Mouse (Mus musculus): ENCODE results near the gene Rbbp5. TPM values are rescaled to one million over a fixed set of nuclear protein-coding genes. Genes with fewer than 3 reads are reported as not detected.
"Not testable (repeated sequence)": the region's sequence is repeated elsewhere in the genome, so short reads cannot be mapped to it uniquely, and the experiment has no call there.

Rbbp5 gene
- polyA plus RNA-seq, 2 experiments = 37.4 to 43.6 TPM

GRCm38 (mm10) chr1:132464651-132465050 is 12.5 kb upstream of the Rbbp5 start:
- ATAC-seq (ENCODE audit: low FRiP score, low read depth) (no peak), DNase-seq (ENCODE audit: low spot score) (peak; percentile 23)
- Histone ChIP-seq H3K4me1 (ENCODE audit: control insufficient read depth, insufficient read depth, low read length) (no peaks in the 10 kb centered on the region), H3K9ac (ENCODE audit: low read depth, low read length, severe bottlenecking) (no peak overlapping the region), H3K27ac (replicated peaks; ENCODE audit: low read depth, low read length) (no peak overlapping the region), H3K27me3 (ENCODE audit: control insufficient read depth, insufficient read depth, low read length) (no peaks in the 10 kb centered on the region), H3K36me3 (ENCODE audit: control insufficient read depth, insufficient read depth, low read length) (peaks cover 59% of the 10 kb centered on the region), H3K4me2 (replicated peaks; ENCODE audit: low read depth, low read length, severe bottlenecking) (no peak overlapping the region), H3K4me3 (replicated peaks; ENCODE audit: low read length) (no peak overlapping the region), H3K9me3 (ENCODE audit: control insufficient read depth, low read length) (no peaks in the 10 kb centered on the region)
- 50% methylated on average over 5 of the region's 5 CpGs for WGBS
- no peak for TF ChIP-seq POLR2A (IDR thresholded peaks at IDR 0.05; ENCODE audit: borderline replicate concordance, extremely low read depth, insufficient read depth, insufficient read length)

- H3K9me3 ChIP-seq (ENCODE audit: control insufficient read depth, low read length) = no peaks in the 10 kb centered on the region
- H3K36me3 ChIP-seq (ENCODE audit: control insufficient read depth, insufficient read depth, low read length) = peaks cover 26% of the 10 kb centered on the region
- TF ChIP-seq POLR2A (IDR thresholded peaks at IDR 0.05; ENCODE audit: borderline replicate concordance, extremely low read depth, insufficient read depth, insufficient read length) = no peak
- H3K27ac ChIP-seq (replicated peaks; ENCODE audit: low read depth, low read length) = no peak overlapping the region
- H3K27me3 ChIP-seq (ENCODE audit: control insufficient read depth, insufficient read depth, low read length) = no peaks in the 10 kb centered on the region
- ATAC-seq (ENCODE audit: low FRiP score, low read depth) (no peak), DNase-seq (ENCODE audit: low spot score) (no peak)
- no peaks in the 10 kb centered on the region for H3K4me1 ChIP-seq (ENCODE audit: control insufficient read depth, insufficient read depth, low read length)
- H3K4me2 ChIP-seq (replicated peaks; ENCODE audit: low read depth, low read length, severe bottlenecking) = no peak overlapping the region
- no peak overlapping the region for H3K4me3 ChIP-seq (replicated peaks; ENCODE audit: low read length)
- no peak overlapping the region for H3K9ac ChIP-seq (ENCODE audit: low read depth, low read length, severe bottlenecking)
Measured at GRCm38 (mm10) chr1:132468926-132469325, 8.2 kb upstream of the Rbbp5 start.

- H3K27me3 ChIP-seq (ENCODE audit: control insufficient read depth, insufficient read depth, low read length) = no peaks in the 10 kb centered on the region
- no peak overlapping the region for H3K4me2 ChIP-seq (replicated peaks; ENCODE audit: low read depth, low read length, severe bottlenecking)
- no peak overlapping the region for H3K4me3 ChIP-seq (replicated peaks; ENCODE audit: low read length)
- no peak overlapping the region for H3K9ac ChIP-seq (ENCODE audit: low read depth, low read length, severe bottlenecking)
- ATAC-seq (ENCODE audit: low FRiP score, low read depth) = no peak
- H3K27ac ChIP-seq (replicated peaks; ENCODE audit: low read depth, low read length) = no peak overlapping the region
- no peak for TF ChIP-seq POLR2A (IDR thresholded peaks at IDR 0.05; ENCODE audit: borderline replicate concordance, extremely low read depth, insufficient read depth, insufficient read length)
- WGBS = 93% methylated on average over 7 of the region's 7 CpGs
- peaks cover 20% of the 10 kb centered on the region for H3K36me3 ChIP-seq (ENCODE audit: control insufficient read depth, insufficient read depth, low read length)
- H3K9me3 ChIP-seq (ENCODE audit: control insufficient read depth, low read length) = no peaks in the 10 kb centered on the region
- DNase-seq (ENCODE audit: low spot score) = no peak
- H3K4me1 ChIP-seq (ENCODE audit: control insufficient read depth, insufficient read depth, low read length) = no peaks in the 10 kb centered on the region
Measured at GRCm38 (mm10) chr1:132469519-132469918, 7.6 kb upstream of the Rbbp5 start.

DNA sequence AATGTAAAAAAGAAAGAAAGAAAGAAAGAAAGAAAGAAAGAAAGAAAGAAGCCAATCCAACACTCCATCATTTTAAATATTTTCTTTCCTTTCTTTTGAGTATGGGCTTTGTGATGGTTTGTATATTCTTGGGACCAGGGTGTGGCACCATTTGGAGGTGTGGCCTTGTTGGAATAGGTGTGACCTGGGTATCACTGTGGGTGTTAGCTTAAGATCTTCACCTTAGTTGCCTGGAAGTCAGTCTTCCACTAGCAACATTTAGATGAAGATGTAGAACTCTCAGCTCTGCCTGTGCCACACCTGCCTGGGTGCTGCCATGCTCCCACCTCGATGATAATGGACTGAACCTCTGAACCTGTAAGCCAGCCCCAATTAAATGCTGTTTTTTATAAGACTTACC is 7.1 kb upstream of the Rbbp5 start:
- WGBS = 96% methylated on average over 1 of the region's 1 CpGs
- not testable (repeated sequence) for ATAC-seq (ENCODE audit: low FRiP score, low read depth); DNase-seq (ENCODE audit: low spot score)

DNA sequence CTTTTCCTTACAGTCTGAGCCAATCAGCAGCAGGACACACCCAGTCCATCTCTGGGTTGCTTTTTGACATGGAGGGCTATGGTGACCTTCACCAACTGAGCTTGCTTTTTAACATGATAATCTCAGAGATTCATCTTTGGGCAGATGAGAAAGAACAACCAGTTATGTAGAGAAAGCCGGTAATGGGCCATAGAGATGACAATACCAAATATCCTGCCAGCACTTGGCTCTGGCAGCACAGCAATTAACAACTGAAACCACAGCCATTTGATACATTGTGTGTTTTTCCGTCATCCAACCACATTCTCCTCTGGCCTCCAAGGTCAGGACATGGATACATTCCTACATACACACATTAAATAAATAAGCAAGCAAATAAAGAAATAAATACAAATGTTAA is 6.1 kb upstream of the Rbbp5 start:
- H3K27me3 ChIP-seq (ENCODE audit: control insufficient read depth, insufficient read depth, low read length) = no peaks in the 10 kb centered on the region
- H3K4me2 ChIP-seq (replicated peaks; ENCODE audit: low read depth, low read length, severe bottlenecking) = no peak overlapping the region
- TF ChIP-seq POLR2A (IDR thresholded peaks at IDR 0.05; ENCODE audit: borderline replicate concordance, extremely low read depth, insufficient read depth, insufficient read length) = no peak
- ATAC-seq (ENCODE audit: low FRiP score, low read depth) = no peak
- DNase-seq (ENCODE audit: low spot score) = no peak
- no peak overlapping the region for H3K9ac ChIP-seq (ENCODE audit: low read depth, low read length, severe bottlenecking)
- no peak overlapping the region for H3K27ac ChIP-seq (replicated peaks; ENCODE audit: low read depth, low read length)
- WGBS = 88% methylated on average over 2 of the region's 2 CpGs
- no peaks in the 10 kb centered on the region for H3K4me1 ChIP-seq (ENCODE audit: control insufficient read depth, insufficient read depth, low read length)
- no peak overlapping the region for H3K4me3 ChIP-seq (replicated peaks; ENCODE audit: low read length)
- no peaks in the 10 kb centered on the region for H3K9me3 ChIP-seq (ENCODE audit: control insufficient read depth, low read length)
- peaks cover 11% of the 10 kb centered on the region; the same call in 1 of the 2 replicates for H3K36me3 ChIP-seq (ENCODE audit: control insufficient read depth, insufficient read depth, low read length)

More for the DNA sequence above, 7.1 kb upstream of the Rbbp5 start:
- not testable (repeated sequence) for H3K9me3 ChIP-seq (ENCODE audit: control insufficient read depth, low read length); H3K4me2 ChIP-seq (replicated peaks; ENCODE audit: low read depth, low read length, severe bottlenecking); H3K27ac ChIP-seq (replicated peaks; ENCODE audit: low read depth, low read length); H3K4me1 ChIP-seq (ENCODE audit: control insufficient read depth, insufficient read depth, low read length); H3K27me3 ChIP-seq (ENCODE audit: control insufficient read depth, insufficient read depth, low read length); H3K4me3 ChIP-seq (replicated peaks; ENCODE audit: low read length); H3K9ac ChIP-seq (ENCODE audit: low read depth, low read length, severe bottlenecking)
- H3K36me3 ChIP-seq (ENCODE audit: control insufficient read depth, insufficient read depth, low read length) = peaks cover 15% of the 10 kb centered on the region; the same call in 1 of the 2 replicates

DNA sequence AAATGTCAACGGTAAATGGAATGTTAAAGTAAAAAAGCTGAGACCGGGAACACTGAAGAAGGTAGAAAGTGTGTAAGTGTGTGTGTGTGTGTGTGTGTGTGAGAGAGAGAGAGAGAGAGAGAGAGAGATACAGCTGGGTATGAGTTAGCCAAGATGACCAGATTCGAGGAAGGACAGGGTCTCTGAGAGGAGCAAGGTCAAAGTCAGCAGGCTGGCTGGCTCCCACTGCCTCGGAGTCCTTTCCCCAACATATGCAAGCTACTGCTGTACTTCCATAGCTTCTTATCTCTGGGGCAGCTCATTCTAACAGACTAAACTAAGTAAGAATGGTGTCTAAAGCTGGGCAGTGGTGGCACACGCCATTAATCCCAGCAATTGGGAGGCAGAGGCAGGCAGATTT is 5.7 kb upstream of the Rbbp5 start:
- 83% methylated on average over 5 of the region's 5 CpGs for WGBS
- DNase-seq (ENCODE audit: low spot score) = no peak

More for the DNA sequence above, 5.7 kb upstream of the Rbbp5 start:
- no peak overlapping the region for H3K4me2 ChIP-seq (replicated peaks; ENCODE audit: low read depth, low read length, severe bottlenecking)
- TF ChIP-seq POLR2A (IDR thresholded peaks at IDR 0.05; ENCODE audit: borderline replicate concordance, extremely low read depth, insufficient read depth, insufficient read length) = no peak
- H3K4me1 ChIP-seq (ENCODE audit: control insufficient read depth, insufficient read depth, low read length) = no peaks in the 10 kb centered on the region
- H3K27ac ChIP-seq (replicated peaks; ENCODE audit: low read depth, low read length) = no peak overlapping the region
- no peaks in the 10 kb centered on the region for H3K27me3 ChIP-seq (ENCODE audit: control insufficient read depth, insufficient read depth, low read length)
- no peak overlapping the region for H3K9ac ChIP-seq (ENCODE audit: low read depth, low read length, severe bottlenecking)
- H3K9me3 ChIP-seq (ENCODE audit: control insufficient read depth, low read length) = no peaks in the 10 kb centered on the region
- peaks cover 11% of the 10 kb centered on the region; the same call in 1 of the 2 replicates for H3K36me3 ChIP-seq (ENCODE audit: control insufficient read depth, insufficient read depth, low read length)
- H3K4me3 ChIP-seq (replicated peaks; ENCODE audit: low read length) = no peak overlapping the region
- no peak for ATAC-seq (ENCODE audit: low FRiP score, low read depth)

Data from limb, embryonic 14.5 days (tissue).